Mouse (Mus musculus) bone marrow macrophage, adult 2 months (primary cell): Measurements from ENCODE around the gene Haus2.

Experiments
- CTCF ChIP-seq: IDR thresholded peaks from 2 replicates; pipeline ENCODE4 v1.5.1; 2012; ENCODE audit warnings: low read depth, mild to moderate bottlenecking, low read length, moderate library complexity
- POLR2A ChIP-seq: IDR thresholded peaks from 2 replicates; pipeline ENCODE4 v1.6.1; 2012; ENCODE audit warnings: mild to moderate bottlenecking, low read depth, low read length, borderline replicate concordance

GRCm38 (mm10) chr2:120577799-120578198 lies 31.4 kb upstream of the Haus2 start:
- no peak for TF ChIP-seq CTCF
- TF ChIP-seq POLR2A: no peak
